Mouse (Mus musculus): ENCODE measurements around the gene Rpl29. TPM values are rescaled to one million over a fixed set of nuclear protein-coding genes. Genes with fewer than 3 reads are reported as not detected.

The Rpl29 gene
- polyA plus RNA-seq, 1 experiment = 365 TPM

DNA sequence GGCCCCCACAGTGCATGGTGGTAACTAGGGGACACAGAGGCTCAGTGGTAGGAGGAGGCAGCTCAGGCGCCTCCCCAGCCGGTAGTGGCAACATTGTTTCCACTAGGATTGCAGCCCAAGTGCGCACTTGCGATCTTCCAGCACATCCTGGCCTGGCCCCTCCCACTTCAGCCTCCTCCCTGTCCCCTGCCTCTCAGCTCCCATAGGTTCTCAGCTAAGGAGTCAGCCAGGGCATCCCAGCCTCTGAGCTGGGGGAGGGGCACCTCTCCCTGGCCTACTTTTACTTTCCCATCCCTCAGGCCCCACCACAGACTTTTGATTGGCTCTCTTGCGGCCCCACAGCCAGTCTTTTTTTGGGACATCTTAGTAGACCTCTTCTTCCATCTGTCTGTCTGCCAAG, 42.6 kb downstream of the Rpl29 start:
- Histone ChIP-seq H3K36me3 (ENCODE audit: control insufficient read depth, insufficient read depth, low read length) (peaks cover 3% of the 10 kb centered on the region; the same call in 1 of the 2 replicates), H3K27ac (ENCODE audit: insufficient read depth, low read length) (no peak overlapping the region; the same call in 1 of the 2 replicates), H3K4me3 (ENCODE audit: extremely low read depth, insufficient read depth, insufficient read length) (no peak overlapping the region), H3K27me3 (ENCODE audit: control insufficient read depth, insufficient read depth, low read length) (no peaks in the 10 kb centered on the region), H3K4me1 (ENCODE audit: control insufficient read depth, insufficient read depth, insufficient read length) (peaks cover 8% of the 10 kb centered on the region; the same call in 1 of the 2 replicates)
- TF ChIP-seq POLR2A (IDR thresholded peaks at IDR 0.05; ENCODE audit: low read depth, low read length) = no peak
- TF ChIP-seq CTCF (IDR thresholded peaks at IDR 0.05; ENCODE audit: extremely low read depth, insufficient read depth, insufficient read length, insufficient replicate concordance) = no peak
- no peak for DNase-seq (ENCODE audit: low read depth in 1 of 2, low spot score in 2 of 2)
- 94% methylated on average over 5 of the region's 5 CpGs for WGBS

- WGBS = 86% methylated on average over 4 of the region's 4 CpGs
- TF ChIP-seq POLR2A (IDR thresholded peaks at IDR 0.05; ENCODE audit: low read depth, low read length) (no peak), CTCF (IDR thresholded peaks at IDR 0.05; ENCODE audit: extremely low read depth, insufficient read depth, insufficient read length, insufficient replicate concordance) (no peak)
- Histone ChIP-seq H3K27me3 (ENCODE audit: control insufficient read depth, insufficient read depth, low read length) (no peaks in the 10 kb centered on the region), H3K36me3 (ENCODE audit: control insufficient read depth, insufficient read depth, low read length) (peaks cover 3% of the 10 kb centered on the region; the same call in 1 of the 2 replicates), H3K4me3 (ENCODE audit: extremely low read depth, insufficient read depth, insufficient read length) (no peak overlapping the region), H3K4me1 (ENCODE audit: control insufficient read depth, insufficient read depth, insufficient read length) (peaks cover 8% of the 10 kb centered on the region; the same call in 1 of the 2 replicates), H3K27ac (ENCODE audit: insufficient read depth, low read length) (no peak overlapping the region)
- no peak for DNase-seq (ENCODE audit: low read depth in 1 of 2, low spot score in 2 of 2)
Observed at GRCm38 (mm10) chr9:106472321-106472720, 43.1 kb downstream of the Rpl29 start.

- H3K27ac ChIP-seq (ENCODE audit: insufficient read depth, low read length) = no peak overlapping the region
- WGBS = 94% methylated on average over 16 of the region's 16 CpGs
- H3K4me3 ChIP-seq (ENCODE audit: extremely low read depth, insufficient read depth, insufficient read length) = no peak overlapping the region
- no peaks in the 10 kb centered on the region for H3K27me3 ChIP-seq (ENCODE audit: control insufficient read depth, insufficient read depth, low read length)
- no peak for TF ChIP-seq CTCF (IDR thresholded peaks at IDR 0.05; ENCODE audit: extremely low read depth, insufficient read depth, insufficient read length, insufficient replicate concordance)
- TF ChIP-seq POLR2A (IDR thresholded peaks at IDR 0.05; ENCODE audit: low read depth, low read length) = no peak
- H3K4me1 ChIP-seq (ENCODE audit: control insufficient read depth, insufficient read depth, insufficient read length) = peaks cover 15% of the 10 kb centered on the region; the same call in 1 of the 2 replicates
- no peak for DNase-seq (ENCODE audit: low read depth in 1 of 2, low spot score in 2 of 2)
- peaks cover 3% of the 10 kb centered on the region; the same call in 1 of the 2 replicates for H3K36me3 ChIP-seq (ENCODE audit: control insufficient read depth, insufficient read depth, low read length)
Observed at GRCm38 (mm10) chr9:106473081-106473752, 44.0 kb downstream of the Rpl29 start.

DNA sequence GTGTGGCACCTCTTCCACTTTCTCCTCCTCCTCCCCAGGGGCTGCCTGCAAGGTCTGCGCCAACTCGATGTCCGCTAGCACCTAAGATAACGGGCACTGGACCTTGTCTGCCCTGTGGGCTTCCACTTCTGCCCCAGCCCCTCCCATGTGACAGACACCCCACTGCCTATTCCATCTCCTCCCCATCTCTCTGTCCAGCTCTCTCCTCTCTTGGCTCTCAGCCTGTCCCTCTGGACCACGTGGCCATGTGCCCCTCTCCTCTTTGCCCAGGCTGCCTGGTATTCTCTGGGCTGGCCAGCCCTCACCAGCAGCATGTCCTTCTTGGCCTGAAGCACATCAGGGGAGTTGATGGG, 44.5 kb downstream of the Rpl29 start:
- Histone ChIP-seq H3K36me3 (ENCODE audit: control insufficient read depth, insufficient read depth, low read length) (peaks cover 3% of the 10 kb centered on the region; the same call in 1 of the 2 replicates), H3K4me1 (ENCODE audit: control insufficient read depth, insufficient read depth, insufficient read length) (peaks cover 15% of the 10 kb centered on the region; the same call in 1 of the 2 replicates), H3K27ac (ENCODE audit: insufficient read depth, low read length) (no peak overlapping the region), H3K27me3 (ENCODE audit: control insufficient read depth, insufficient read depth, low read length) (no peaks in the 10 kb centered on the region), H3K4me3 (ENCODE audit: extremely low read depth, insufficient read depth, insufficient read length) (no peak overlapping the region)
- 94% methylated on average over 5 of the region's 5 CpGs for WGBS
- no peak for DNase-seq (ENCODE audit: low read depth in 1 of 2, low spot score in 2 of 2)
- TF ChIP-seq POLR2A (IDR thresholded peaks at IDR 0.05; ENCODE audit: low read depth, low read length) (no peak), CTCF (IDR thresholded peaks at IDR 0.05; ENCODE audit: extremely low read depth, insufficient read depth, insufficient read length, insufficient replicate concordance) (no peak)

DNA sequence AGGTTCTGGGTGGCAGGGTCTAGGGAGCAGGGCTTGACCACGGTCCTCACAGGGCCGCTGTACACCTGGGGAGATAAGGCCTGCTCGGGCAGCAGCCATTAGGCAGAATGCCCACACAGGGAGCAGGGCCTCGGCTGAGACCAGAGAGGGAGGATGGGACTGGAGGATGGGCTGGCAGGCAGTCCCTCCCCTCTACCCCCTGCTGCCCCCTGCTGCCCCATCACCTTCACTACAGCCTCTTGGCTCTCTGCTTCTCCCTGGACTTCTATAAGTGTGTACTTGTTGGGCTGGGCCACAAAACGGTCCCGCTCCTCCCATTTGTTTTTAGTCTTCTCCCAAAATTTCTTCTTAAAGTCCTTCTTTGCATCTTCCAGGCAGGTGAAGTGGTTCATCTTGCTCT, 45.2 kb downstream of the Rpl29 start:
- WGBS = 38% methylated on average over 6 of the region's 6 CpGs
- DNase-seq (ENCODE audit: low read depth in 1 of 2, low spot score in 2 of 2) = peak in 1 of 2 experiments; percentile 59
- Histone ChIP-seq H3K27ac (ENCODE audit: insufficient read depth, low read length) (no peak overlapping the region), H3K4me3 (ENCODE audit: extremely low read depth, insufficient read depth, insufficient read length) (no peak overlapping the region), H3K4me1 (ENCODE audit: control insufficient read depth, insufficient read depth, insufficient read length) (peaks cover 15% of the 10 kb centered on the region; the same call in 1 of the 2 replicates), H3K27me3 (ENCODE audit: control insufficient read depth, insufficient read depth, low read length) (no peaks in the 10 kb centered on the region), H3K36me3 (ENCODE audit: control insufficient read depth, insufficient read depth, low read length) (peaks cover 3% of the 10 kb centered on the region; the same call in 1 of the 2 replicates)
- TF ChIP-seq POLR2A (IDR thresholded peaks at IDR 0.05; ENCODE audit: low read depth, low read length) = no peak
- peak; percentile 76; the same call in 1 of the 2 replicates for TF ChIP-seq CTCF (IDR thresholded peaks at IDR 0.05; ENCODE audit: extremely low read depth, insufficient read depth, insufficient read length, insufficient replicate concordance)

DNA sequence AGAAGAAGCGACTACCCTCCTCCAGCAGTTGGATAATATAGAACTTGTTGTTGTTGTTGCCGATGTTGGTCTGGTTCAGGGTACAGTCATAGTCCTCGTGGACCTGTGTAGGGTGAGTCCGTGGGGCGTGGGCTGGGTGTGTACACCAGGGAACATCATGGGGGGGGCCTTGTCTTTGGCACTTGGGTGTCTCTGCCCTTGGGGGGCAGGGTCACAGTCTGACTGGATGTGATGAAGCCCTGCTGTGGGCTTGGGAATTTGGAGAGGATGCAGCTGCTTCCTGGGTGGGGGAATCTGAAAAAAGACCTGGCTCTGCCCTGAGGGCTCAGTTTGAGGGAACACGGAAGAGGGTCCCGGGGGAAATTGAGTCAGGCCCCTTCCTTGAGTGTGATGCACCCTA, 45.8 kb downstream of the Rpl29 start:
- WGBS = 58% methylated on average over 7 of the region's 7 CpGs
- DNase-seq (ENCODE audit: low read depth in 1 of 2, low spot score in 2 of 2) = peak in 1 of 2 experiments; percentile 10
- no peaks in the 10 kb centered on the region for H3K27me3 ChIP-seq (ENCODE audit: control insufficient read depth, insufficient read depth, low read length)
- H3K27ac ChIP-seq (ENCODE audit: insufficient read depth, low read length) = no peak overlapping the region
- H3K4me1 ChIP-seq (ENCODE audit: control insufficient read depth, insufficient read depth, insufficient read length) = peaks cover 15% of the 10 kb centered on the region; the same call in 1 of the 2 replicates
- H3K36me3 ChIP-seq (ENCODE audit: control insufficient read depth, insufficient read depth, low read length) = peaks cover 3% of the 10 kb centered on the region; the same call in 1 of the 2 replicates
- TF ChIP-seq POLR2A (IDR thresholded peaks at IDR 0.05; ENCODE audit: low read depth, low read length) (no peak), CTCF (IDR thresholded peaks at IDR 0.05; ENCODE audit: extremely low read depth, insufficient read depth, insufficient read length, insufficient replicate concordance) (no peak)
- no peak overlapping the region for H3K4me3 ChIP-seq (ENCODE audit: extremely low read depth, insufficient read depth, insufficient read length)

- DNase-seq (ENCODE audit: low read depth in 1 of 2, low spot score in 2 of 2) = peak in 1 of 2 experiments; percentile 20
- WGBS = 29% methylated on average over 10 of the region's 10 CpGs
Observed at GRCm38 (mm10) chr9:106475663-106476001, 46.4 kb downstream of the Rpl29 start, which contains the start of gene Rrp9. TSS of gene Rrp9 (plus strand) at chr9:106475963.

More at GRCm38 (mm10) chr9:106475663-106476001, 46.4 kb downstream of the Rpl29 start, which contains the start of gene Rrp9:
- Histone ChIP-seq H3K4me1 (ENCODE audit: control insufficient read depth, insufficient read depth, insufficient read length) (peaks cover 15% of the 10 kb centered on the region; the same call in 1 of the 2 replicates), H3K27ac (ENCODE audit: insufficient read depth, low read length) (peak within 1 kb of the TSS; percentile 76), H3K27me3 (ENCODE audit: control insufficient read depth, insufficient read depth, low read length) (no peaks in the 10 kb centered on the region), H3K4me3 (ENCODE audit: extremely low read depth, insufficient read depth, insufficient read length) (peak within 1 kb of the TSS; percentile 64), H3K36me3 (ENCODE audit: control insufficient read depth, insufficient read depth, low read length) (peaks cover 3% of the 10 kb centered on the region; the same call in 1 of the 2 replicates)
- TF ChIP-seq POLR2A (IDR thresholded peaks at IDR 0.05; ENCODE audit: low read depth, low read length) = no peak
- no peak for TF ChIP-seq CTCF (IDR thresholded peaks at IDR 0.05; ENCODE audit: extremely low read depth, insufficient read depth, insufficient read length, insufficient replicate concordance)

All from spleen, adult 2 months (tissue).